Mouse (Mus musculus) lung, embryonic 16.5 days (tissue): ENCODE measurements around the gene Rptor. TPM values are rescaled to one million over a fixed set of nuclear protein-coding genes. Genes with fewer than 3 reads are reported as not detected.

ENCODE experiments used
- ATAC-seq: fragments of 200-750 bp; cut with Nextera tagmentation; 2 replicates; pipeline ENCODE4 v1.8.0; 2017; ENCODE audit warnings: low read depth, mild to moderate bottlenecking, moderate library complexity
- H3K27ac ChIP-seq: fragments of 300-500 bp; sonication (generic); 2 replicates; pipeline ENCODE4 v1.5.1; 2014; ENCODE audit warnings: mild to moderate bottlenecking, control low read depth, low read length
- H3K27me3 ChIP-seq: fragments of 300-500 bp; sonication (generic); 2 replicates; pipeline ENCODE4 v1.6.1; 2014; ENCODE audit warnings: low read depth, low read length, mixed read lengths; ENCODE audit not compliant: control insufficient read depth, insufficient read depth
- H3K36me3 ChIP-seq: fragments of 300-500 bp; sonication (generic); 2 replicates; pipeline ENCODE4 v1.6.1; 2014; ENCODE audit warnings: low read length; ENCODE audit not compliant: control insufficient read depth, insufficient read depth
- H3K4me1 ChIP-seq: fragments of 300-500 bp; sonication (generic); replicated peaks from 2 replicates; pipeline ENCODE4 v1.6.1; 2014; ENCODE audit warnings: low read length, mixed read lengths; ENCODE audit not compliant: control insufficient read depth, insufficient read depth
- H3K4me2 ChIP-seq: fragments of 300-500 bp; sonication (generic); 2 replicates; pipeline ENCODE4 v1.6.1; 2014; ENCODE audit warnings: low read depth, low read length, control low read depth
- H3K4me3 ChIP-seq: fragments of 300-500 bp; sonication (generic); 2 replicates; pipeline ENCODE4 v1.5.1; 2014; ENCODE audit warnings: mild to moderate bottlenecking, low read length, control low read depth
- H3K9ac ChIP-seq: fragments of 300-500 bp; sonication (generic); 2 replicates; pipeline ENCODE4 v1.6.1; 2014; ENCODE audit warnings: low read length, control low read depth
- H3K9me3 ChIP-seq: fragments of 300-500 bp; sonication (generic); 2 replicates; pipeline ENCODE4 v1.6.1; 2016; ENCODE audit warnings: low read length; ENCODE audit not compliant: control insufficient read depth
- WGBS: fragments of 180-500 bp; shearing (Covaris S2); extraction: QIAGEN DNeasy Blood & Tissue Kit; methylation state at CpG from one replicate; pipeline ENCODE4 v1.1.7; 2014; 5-methylcytosine and 5-hydroxymethylcytosine counted together
- polyA plus RNA-seq: library from polyadenylated mRNA; unstranded; fragments of >200 nt; fragmentation: Nextera tagmentation; extraction: Ambion mirVana; gene quantifications from 2 replicates; pipeline ENCODE4 v1.2.1, GENCODE M21; 2015

The Rptor gene
- polyA plus RNA-seq, 1 experiment from 2014 or later = 7.1 TPM

- WGBS = 53% methylated on average over 1 of the region's 1 CpGs
- no peak for ATAC-seq
These were observed 104.6 kb downstream of the Rptor start for GRCm38 (mm10) chr11:119707259-119707658.

GRCm38 (mm10) chr11:119709239-119709638 lies 106.5 kb downstream of the Rptor start:
- no peak for ATAC-seq
- no peak overlapping the region for H3K9ac ChIP-seq
- H3K4me3 ChIP-seq = no peak overlapping the region
- H3K27ac ChIP-seq = no peak overlapping the region
- H3K27me3 ChIP-seq = no peaks in the 10 kb centered on the region
- H3K36me3 ChIP-seq = no peaks in the 10 kb centered on the region
- H3K4me1 ChIP-seq = peaks cover 2% of the 10 kb centered on the region; the same call in 1 of the 2 replicates
- H3K4me2 ChIP-seq = no peak overlapping the region
- WGBS = 56% methylated on average over 4 of the region's 4 CpGs
- no peaks in the 10 kb centered on the region for H3K9me3 ChIP-seq

More at GRCm38 (mm10) chr11:119707259-119707658, 104.6 kb downstream of the Rptor start:
- Histone ChIP-seq H3K4me1 (peaks cover 2% of the 10 kb centered on the region; the same call in 1 of the 2 replicates), H3K9me3 (no peaks in the 10 kb centered on the region), H3K36me3 (no peaks in the 10 kb centered on the region), H3K27me3 (no peaks in the 10 kb centered on the region), H3K4me2 (no peak overlapping the region), H3K27ac (no peak overlapping the region), H3K9ac (no peak overlapping the region), H3K4me3 (no peak overlapping the region)

- no peak overlapping the region for H3K9ac ChIP-seq
- WGBS = 77% methylated on average over 3 of the region's 3 CpGs
These were observed 107.6 kb downstream of the Rptor start for GRCm38 (mm10) chr11:119710338-119710737.

GRCm38 (mm10) chr11:119710822-119711221 lies 108.1 kb downstream of the Rptor start:
- H3K4me1 ChIP-seq = peaks cover 8% of the 10 kb centered on the region; the same call in 1 of the 2 replicates
- WGBS = 89% methylated on average over 5 of the region's 5 CpGs
- no peak overlapping the region for H3K4me2 ChIP-seq
- no peak for ATAC-seq
- no peaks in the 10 kb centered on the region for H3K27me3 ChIP-seq
- H3K9me3 ChIP-seq = no peaks in the 10 kb centered on the region
- no peak overlapping the region for H3K27ac ChIP-seq
- H3K36me3 ChIP-seq = no peaks in the 10 kb centered on the region
- no peak overlapping the region for H3K4me3 ChIP-seq
- no peak overlapping the region for H3K9ac ChIP-seq

More at GRCm38 (mm10) chr11:119710338-119710737, 107.6 kb downstream of the Rptor start:
- Histone ChIP-seq H3K4me3 (no peak overlapping the region), H3K9me3 (no peaks in the 10 kb centered on the region), H3K27me3 (no peaks in the 10 kb centered on the region), H3K4me1 (peaks cover 7% of the 10 kb centered on the region; the same call in 1 of the 2 replicates), H3K4me2 (no peak overlapping the region), H3K27ac (no peak overlapping the region), H3K36me3 (no peaks in the 10 kb centered on the region)
- ATAC-seq = no peak

GRCm38 (mm10) chr11:119715437-119715836 lies 112.7 kb downstream of the Rptor start:
- Histone ChIP-seq H3K36me3 (no peaks in the 10 kb centered on the region), H3K9ac (no peak overlapping the region), H3K4me2 (no peak overlapping the region), H3K9me3 (peaks cover 4% of the 10 kb centered on the region; the same call in 1 of the 2 replicates), H3K4me1 (peaks cover 11% of the 10 kb centered on the region), H3K27me3 (no peaks in the 10 kb centered on the region), H3K4me3 (no peak overlapping the region), H3K27ac (no peak overlapping the region)
- ATAC-seq = no peak
- WGBS = 55% methylated on average over 5 of the region's 5 CpGs

- Histone ChIP-seq H3K9ac (no peak overlapping the region), H3K9me3 (peaks cover 4% of the 10 kb centered on the region; the same call in 1 of the 2 replicates), H3K27me3 (no peaks in the 10 kb centered on the region), H3K4me1 (peaks cover 15% of the 10 kb centered on the region), H3K4me2 (no peak overlapping the region), H3K27ac (no peak overlapping the region), H3K4me3 (no peak overlapping the region), H3K36me3 (no peaks in the 10 kb centered on the region)
- WGBS = 73% methylated on average over 5 of the region's 5 CpGs
- ATAC-seq = peak; percentile 26; the same call in 1 of the 2 replicates
These were observed 113.3 kb downstream of the Rptor start for GRCm38 (mm10) chr11:119715841-119716596.

- Histone ChIP-seq H3K4me3 (no peak overlapping the region), H3K27ac (no peak overlapping the region), H3K36me3 (no peaks in the 10 kb centered on the region), H3K4me2 (no peak overlapping the region), H3K27me3 (no peaks in the 10 kb centered on the region), H3K9me3 (peaks cover 4% of the 10 kb centered on the region; the same call in 1 of the 2 replicates), H3K9ac (no peak overlapping the region), H3K4me1 (peaks cover 18% of the 10 kb centered on the region)
- WGBS = 82% methylated on average over 3 of the region's 3 CpGs
- no peak for ATAC-seq
These were observed 115.4 kb downstream of the Rptor start for GRCm38 (mm10) chr11:119718115-119718514.

- no peaks in the 10 kb centered on the region for H3K27me3 ChIP-seq
- H3K4me1 ChIP-seq = peaks cover 13% of the 10 kb centered on the region
- peak; percentile 58 for ATAC-seq
- H3K4me3 ChIP-seq = no peak overlapping the region
- 40% methylated on average over 9 of the region's 9 CpGs for WGBS
- H3K9me3 ChIP-seq = peaks cover 4% of the 10 kb centered on the region; the same call in 1 of the 2 replicates
- no peak overlapping the region for H3K9ac ChIP-seq
- H3K4me2 ChIP-seq = no peak overlapping the region
- H3K27ac ChIP-seq = peak overlapping the region; percentile 19; the same call in 1 of the 2 replicates
- no peaks in the 10 kb centered on the region for H3K36me3 ChIP-seq
These were observed 117.7 kb downstream of the Rptor start for GRCm38 (mm10) chr11:119720101-119721048.

GRCm38 (mm10) chr11:119724709-119725108 lies 122.0 kb downstream of the Rptor start:
- H3K27ac ChIP-seq = no peak overlapping the region
- H3K4me1 ChIP-seq = peaks cover 10% of the 10 kb centered on the region
- H3K9me3 ChIP-seq = no peaks in the 10 kb centered on the region
- 81% methylated on average over 9 of the region's 9 CpGs for WGBS
- H3K4me2 ChIP-seq = no peak overlapping the region
- ATAC-seq = no peak
- no peak overlapping the region for H3K9ac ChIP-seq
- no peak overlapping the region for H3K4me3 ChIP-seq
- H3K27me3 ChIP-seq = no peaks in the 10 kb centered on the region
- H3K36me3 ChIP-seq = no peaks in the 10 kb centered on the region
